Mouse (Mus musculus): ENCODE data around the gene Gm4846. TPM values are rescaled to one million over a fixed set of nuclear protein-coding genes. Genes with fewer than 3 reads are reported as not detected.
"Not testable (repeated sequence)": the region's sequence is repeated elsewhere in the genome, so short reads cannot be mapped to it uniquely, and the experiment has no call there.

Gene Gm4846
- not detected in 2 replicates for polyA plus RNA-seq (2011; ENCODE audit: insufficient read length, low read depth, missing spikeins)

GRCm38 (mm10) chr1:166497488-166497887, at the start of gene Gm4846:
Gene Gm4846 (minus strand): TSS chr1:166497588.
- H3K4me1 ChIP-seq (ENCODE audit: control insufficient read depth, insufficient read depth, low read length); H3K4me3 ChIP-seq (ENCODE audit: insufficient read depth, low read length); H3K27ac ChIP-seq (ENCODE audit: insufficient read depth, low read length): not testable (repeated sequence)

- not testable (repeated sequence) for H3K4me1 ChIP-seq (ENCODE audit: control insufficient read depth, insufficient read depth, low read length); H3K4me3 ChIP-seq (ENCODE audit: insufficient read depth, low read length); H3K27ac ChIP-seq (ENCODE audit: insufficient read depth, low read length)
These were observed 34.1 kb upstream of the Gm4846 start for GRCm38 (mm10) chr1:166531521-166531920.

GRCm38 (mm10) chr1:166524709-166525108, 27.3 kb upstream of the Gm4846 start:
- not testable (repeated sequence) for H3K4me1 ChIP-seq (ENCODE audit: control insufficient read depth, insufficient read depth, low read length); H3K27ac ChIP-seq (ENCODE audit: insufficient read depth, low read length); H3K4me3 ChIP-seq (ENCODE audit: insufficient read depth, low read length)

GRCm38 (mm10) chr1:166519626-166520025, 22.2 kb upstream of the Gm4846 start:
- not testable (repeated sequence) for H3K4me3 ChIP-seq (ENCODE audit: insufficient read depth, low read length); H3K4me1 ChIP-seq (ENCODE audit: control insufficient read depth, insufficient read depth, low read length); H3K27ac ChIP-seq (ENCODE audit: insufficient read depth, low read length)

- Histone ChIP-seq H3K4me1 (ENCODE audit: control insufficient read depth, insufficient read depth, low read length) (no peaks in the 10 kb centered on the region), H3K4me3 (ENCODE audit: insufficient read depth, low read length) (no peak overlapping the region), H3K27ac (ENCODE audit: insufficient read depth, low read length) (no peak overlapping the region)
- TF ChIP-seq POLR2A (IDR thresholded peaks at IDR 0.05; ENCODE audit: low read depth, low read length) = no peak
- no peak for TF ChIP-seq CTCF (IDR thresholded peaks at IDR 0.05; ENCODE audit: borderline replicate concordance, insufficient read depth, low read length)
These were observed 19.2 kb upstream of the Gm4846 start for GRCm38 (mm10) chr1:166516556-166516955.

GRCm38 (mm10) chr1:166504206-166504605, 6.8 kb upstream of the Gm4846 start:
- not testable (repeated sequence) for H3K27ac ChIP-seq (ENCODE audit: insufficient read depth, low read length); H3K4me1 ChIP-seq (ENCODE audit: control insufficient read depth, insufficient read depth, low read length); H3K4me3 ChIP-seq (ENCODE audit: insufficient read depth, low read length)

- Histone ChIP-seq H3K27ac (ENCODE audit: insufficient read depth, low read length) (no peak overlapping the region), H3K4me1 (ENCODE audit: control insufficient read depth, insufficient read depth, low read length) (no peaks in the 10 kb centered on the region), H3K4me3 (ENCODE audit: insufficient read depth, low read length) (no peak overlapping the region)
- TF ChIP-seq CTCF (IDR thresholded peaks at IDR 0.05; ENCODE audit: borderline replicate concordance, insufficient read depth, low read length) (no peak), POLR2A (IDR thresholded peaks at IDR 0.05; ENCODE audit: low read depth, low read length) (no peak)
These were observed 17.9 kb downstream of the Gm4846 start for GRCm38 (mm10) chr1:166479503-166479902.

- TF ChIP-seq CTCF (IDR thresholded peaks at IDR 0.05; ENCODE audit: borderline replicate concordance, insufficient read depth, low read length) = no peak
- no peak for TF ChIP-seq POLR2A (IDR thresholded peaks at IDR 0.05; ENCODE audit: low read depth, low read length)
- H3K4me3 ChIP-seq (ENCODE audit: insufficient read depth, low read length) = no peak overlapping the region
- no peak overlapping the region for H3K27ac ChIP-seq (ENCODE audit: insufficient read depth, low read length)
- H3K4me1 ChIP-seq (ENCODE audit: control insufficient read depth, insufficient read depth, low read length) = no peaks in the 10 kb centered on the region
These were observed 30.2 kb downstream of the Gm4846 start for GRCm38 (mm10) chr1:166467172-166467571.

- Histone ChIP-seq H3K4me1 (ENCODE audit: control insufficient read depth, insufficient read depth, low read length) (no peaks in the 10 kb centered on the region), H3K27ac (ENCODE audit: insufficient read depth, low read length) (no peak overlapping the region), H3K4me3 (ENCODE audit: insufficient read depth, low read length) (no peak overlapping the region)
- TF ChIP-seq POLR2A (IDR thresholded peaks at IDR 0.05; ENCODE audit: low read depth, low read length) (no peak), CTCF (IDR thresholded peaks at IDR 0.05; ENCODE audit: borderline replicate concordance, insufficient read depth, low read length) (no peak)
These were observed 34.8 kb downstream of the Gm4846 start for GRCm38 (mm10) chr1:166462544-166462943.

- TF ChIP-seq CTCF (IDR thresholded peaks at IDR 0.05; ENCODE audit: borderline replicate concordance, insufficient read depth, low read length) = no peak
- TF ChIP-seq POLR2A (IDR thresholded peaks at IDR 0.05; ENCODE audit: low read depth, low read length) = no peak
- H3K27ac ChIP-seq (ENCODE audit: insufficient read depth, low read length) = no peak overlapping the region
- no peak overlapping the region for H3K4me3 ChIP-seq (ENCODE audit: insufficient read depth, low read length)
- no peaks in the 10 kb centered on the region for H3K4me1 ChIP-seq (ENCODE audit: control insufficient read depth, insufficient read depth, low read length)
These were observed 55.4 kb downstream of the Gm4846 start for GRCm38 (mm10) chr1:166441992-166442391.

GRCm38 (mm10) chr1:166439426-166439825, 58.0 kb downstream of the Gm4846 start:
- H3K27ac ChIP-seq (ENCODE audit: insufficient read depth, low read length) = no peak overlapping the region
- no peak overlapping the region for H3K4me3 ChIP-seq (ENCODE audit: insufficient read depth, low read length)
- H3K4me1 ChIP-seq (ENCODE audit: control insufficient read depth, insufficient read depth, low read length) = no peaks in the 10 kb centered on the region
- TF ChIP-seq POLR2A (IDR thresholded peaks at IDR 0.05; ENCODE audit: low read depth, low read length) (no peak), CTCF (IDR thresholded peaks at IDR 0.05; ENCODE audit: borderline replicate concordance, insufficient read depth, low read length) (no peak)

Other genes with a start within 250 kb of the Gm4846 start
- gene Ildr2, start 243.4 kb downstream of the Gm4846 start, polyA plus RNA-seq (2011; ENCODE audit: insufficient read length, low read depth, missing spikeins) = 1.8 and 4.3 TPM in 2 replicates
- gene Tada1, start 118.5 kb downstream of the Gm4846 start, polyA plus RNA-seq (2011; ENCODE audit: insufficient read length, low read depth, missing spikeins) = 20.0 and 28.1 TPM in 2 replicates
- 17.8 and 20.8 TPM in 2 replicates for gene Pogk, start 87.7 kb downstream of the Gm4846 start, polyA plus RNA-seq (2011; ENCODE audit: insufficient read length, low read depth, missing spikeins)
- not detected in 2 replicates for gene Gm4847, start 150.1 kb upstream of the Gm4846 start, polyA plus RNA-seq (2011; ENCODE audit: insufficient read length, low read depth, missing spikeins)
- gene Fmo9, start 184.3 kb upstream of the Gm4846 start, polyA plus RNA-seq (2011; ENCODE audit: insufficient read length, low read depth, missing spikeins) = not detected in 2 replicates